Mouse (Mus musculus): ENCODE measurements around the gene Tbc1d13.
"Not testable (repeated sequence)": the region's sequence is repeated elsewhere in the genome, so short reads cannot be mapped to it uniquely, and the experiment has no call there.

Gene Tbc1d13

DNA sequence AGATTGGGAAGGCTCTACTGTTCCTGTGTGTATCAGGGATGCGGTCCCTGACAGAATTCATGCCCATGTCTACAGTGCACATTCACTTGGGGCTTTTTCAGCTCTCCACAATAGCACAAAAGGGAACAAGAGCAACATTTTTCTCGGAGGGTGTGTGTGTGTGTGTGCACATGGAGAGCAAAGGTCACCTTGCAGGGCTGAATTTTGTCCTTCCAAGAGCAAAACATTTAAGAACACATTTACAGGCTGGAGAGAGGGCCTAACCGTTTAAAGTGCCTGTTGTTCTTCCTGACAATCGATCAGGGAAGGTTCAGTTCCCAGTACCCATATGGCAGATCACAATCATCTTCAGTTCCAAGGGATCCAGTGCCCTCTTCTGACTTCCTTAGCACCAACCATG, 3.4 kb upstream of the Tbc1d13 start:
- no peak for DNase-seq

DNA sequence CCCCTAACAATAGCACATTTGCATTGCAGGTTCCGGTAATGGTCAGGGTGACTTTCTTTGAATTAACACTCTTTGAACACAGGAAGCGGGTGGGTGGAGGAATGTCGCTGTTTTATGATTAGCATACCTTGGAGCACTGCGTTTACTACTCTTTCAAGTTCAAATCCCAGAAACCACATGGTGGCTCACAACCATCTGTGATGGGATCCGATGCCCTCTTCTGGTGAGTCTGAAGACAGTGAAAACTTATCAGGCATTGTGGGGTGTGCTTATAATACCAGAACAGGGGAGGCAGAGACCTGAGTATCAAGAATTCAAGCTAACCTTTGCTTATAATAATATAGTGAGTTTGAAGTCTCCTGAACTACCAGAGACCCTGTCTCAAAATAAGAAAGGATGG, 2.3 kb upstream of the Tbc1d13 start:
- DNase-seq, result not testable (repeated sequence)

DNA sequence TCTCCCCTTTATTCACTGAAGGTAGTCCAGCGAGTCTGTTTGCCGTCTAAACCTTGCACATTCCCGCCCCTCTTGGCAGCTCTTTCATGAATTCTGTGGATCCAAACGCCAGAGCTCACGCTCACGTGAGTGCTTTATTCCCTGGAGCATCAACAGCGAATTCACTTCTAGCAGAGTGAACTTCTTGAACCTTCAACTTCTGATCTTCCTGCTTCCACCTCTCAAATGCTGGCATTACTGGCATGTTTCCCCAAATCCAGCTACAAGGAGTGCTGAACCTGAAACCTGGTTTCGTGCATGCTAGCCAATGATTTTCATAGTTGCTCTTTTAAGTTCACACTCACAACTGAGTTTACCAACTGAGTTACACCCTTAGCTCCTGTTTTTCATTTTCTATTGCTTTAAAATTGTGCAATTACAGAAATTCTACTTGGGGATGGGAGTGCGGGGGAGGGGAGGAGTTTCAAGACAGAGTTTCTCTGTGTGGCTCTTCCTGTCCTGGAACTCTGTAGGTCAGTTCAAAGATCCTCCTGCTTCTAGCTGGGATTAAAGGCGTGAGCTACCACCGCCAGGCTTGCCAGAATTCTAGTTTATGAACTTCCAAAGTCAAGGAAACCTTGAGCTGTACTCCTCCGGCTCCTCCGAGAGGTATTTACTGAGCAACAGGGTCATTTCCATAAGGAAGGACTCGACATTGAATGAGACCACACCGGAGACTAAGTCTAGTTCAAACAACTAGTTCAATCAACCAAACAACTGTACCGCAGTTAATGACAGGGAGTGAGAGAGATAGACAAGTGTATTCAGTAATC, 539 bp upstream of the Tbc1d13 start:
- DNase-seq, result no peak

DNA sequence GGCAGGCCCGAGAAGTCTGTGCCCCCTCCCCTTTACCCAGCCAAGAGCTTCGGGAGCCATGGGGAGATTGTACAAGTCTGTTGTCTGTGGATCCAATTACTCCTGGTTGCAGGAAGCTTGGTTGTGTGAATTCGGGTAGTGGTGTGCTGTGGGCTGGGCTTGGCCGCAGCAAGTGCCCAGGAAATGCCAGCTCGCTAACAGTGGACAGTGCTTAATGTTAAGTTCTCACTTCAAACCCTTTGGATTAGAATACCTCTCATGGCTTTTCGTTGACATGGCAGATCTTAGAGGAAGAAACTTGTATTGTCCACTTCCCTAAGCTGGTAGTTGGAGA, 799 bp downstream of the Tbc1d13 start:
- no peak for DNase-seq

DNA sequence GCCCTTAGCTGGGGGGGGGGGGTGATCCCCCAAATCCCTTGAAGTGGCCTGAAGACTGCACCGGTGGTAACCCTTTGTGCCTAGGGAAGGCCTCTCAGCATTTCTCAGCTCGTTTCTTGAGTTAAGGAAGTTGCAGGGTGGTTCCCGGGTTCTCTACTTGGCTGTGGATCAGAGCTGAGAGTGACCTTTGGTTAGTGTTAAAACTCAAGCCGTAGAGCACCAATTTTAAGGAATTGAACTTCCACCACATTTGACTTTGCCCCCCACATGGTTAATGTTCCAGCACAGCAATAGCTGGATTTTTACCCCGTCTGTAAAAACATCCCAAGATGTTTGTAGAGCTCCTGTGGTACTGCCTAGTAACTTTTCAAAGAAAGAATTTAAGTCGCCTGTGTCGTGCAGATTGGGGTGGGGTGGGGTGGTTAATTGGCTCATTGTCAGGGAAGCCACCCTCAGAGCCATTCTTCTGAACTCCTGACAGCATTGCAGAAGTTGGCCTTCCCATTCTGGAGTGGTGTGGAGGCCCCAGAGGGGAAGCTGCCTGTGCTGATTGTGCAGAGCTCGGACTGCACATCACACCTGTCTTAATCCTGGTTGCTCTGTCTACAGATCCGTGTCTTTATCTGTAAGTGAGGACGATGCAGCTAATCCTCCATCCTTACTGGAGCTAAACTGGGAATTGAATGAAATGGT, 1.5 kb downstream of the Tbc1d13 start:
- no peak for DNase-seq

DNA sequence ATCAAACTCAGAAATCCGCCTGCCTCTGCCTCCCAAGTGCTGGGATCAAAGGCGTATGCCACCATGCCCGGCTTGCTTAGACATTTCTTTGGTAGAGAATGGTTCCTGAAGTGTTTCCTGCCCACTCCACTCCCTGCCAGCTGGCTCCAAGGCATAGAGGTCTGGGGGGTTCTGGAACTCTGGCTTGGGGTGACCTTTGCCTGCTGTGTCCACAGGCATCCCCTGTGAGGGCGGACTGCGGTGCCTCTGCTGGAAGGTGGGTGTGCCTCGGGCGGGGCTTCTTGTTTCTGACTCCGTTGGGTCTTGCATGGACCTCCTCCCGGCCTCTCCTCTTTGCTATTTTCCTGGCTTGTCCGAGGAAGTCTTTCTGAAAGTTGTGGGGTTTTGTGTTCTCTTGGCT, 2.9 kb downstream of the Tbc1d13 start:
- DNase-seq, result no peak

DNA sequence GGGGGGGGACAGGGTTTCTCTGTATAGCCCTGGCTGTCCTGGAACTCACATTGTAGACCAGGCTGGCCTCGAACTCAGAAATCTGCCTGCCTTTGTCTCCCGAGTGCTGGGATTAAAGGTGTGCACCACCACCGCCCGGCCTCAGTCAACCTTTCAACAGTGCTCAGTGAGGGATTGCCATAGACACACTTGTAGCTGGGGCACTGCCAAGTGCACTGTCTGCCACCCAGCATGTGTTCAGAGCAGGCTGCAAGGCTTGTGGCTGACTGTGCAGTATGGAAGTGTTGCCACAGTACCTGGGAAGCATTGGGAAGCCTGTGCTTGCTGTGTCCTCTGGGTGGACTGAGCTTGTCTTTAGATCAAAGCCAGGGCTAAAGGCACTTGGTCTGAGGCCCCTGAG, 6.5 kb downstream of the Tbc1d13 start:
- not testable (repeated sequence) for DNase-seq

DNA sequence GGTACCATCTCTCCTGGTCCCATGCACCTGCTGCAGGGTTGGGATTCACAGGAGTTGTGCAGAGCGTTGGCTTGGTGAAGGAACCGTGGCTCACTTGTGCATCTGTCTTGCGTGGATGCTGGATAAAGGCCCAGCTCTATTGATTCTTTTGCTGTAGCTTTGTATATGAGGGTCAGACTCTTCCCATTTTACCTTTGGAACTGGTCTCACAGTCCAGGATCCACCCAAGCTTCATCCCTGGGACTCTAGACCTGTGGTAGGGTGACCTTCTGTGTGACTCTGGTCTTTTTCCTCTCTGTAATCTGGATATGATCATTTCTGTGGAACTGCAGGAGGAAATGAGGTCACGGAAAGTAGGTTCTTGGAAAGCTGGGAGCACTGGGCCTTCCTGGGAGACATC, 10.9 kb downstream of the Tbc1d13 start:
- DNase-seq, result no peak

DNA sequence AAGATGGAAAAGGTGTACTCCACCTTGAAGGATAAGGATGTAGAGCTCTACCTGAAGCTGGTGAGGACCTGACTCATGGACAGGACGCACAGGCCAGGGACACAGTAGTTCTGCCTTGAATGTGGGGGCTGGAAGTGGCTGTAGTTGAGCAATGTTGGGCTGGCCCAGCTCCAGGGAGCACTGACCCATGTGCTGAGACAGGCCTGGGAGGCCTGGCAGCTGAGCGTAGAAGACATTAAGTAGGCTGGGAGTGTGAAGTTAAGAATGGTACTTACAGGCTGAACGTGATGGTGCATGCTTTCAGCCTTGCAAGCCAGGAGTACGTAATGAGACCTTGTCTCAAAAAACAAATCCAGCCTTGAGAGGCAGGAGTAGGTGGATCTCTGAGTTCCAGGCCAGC, 13.9 kb downstream of the Tbc1d13 start:
- no peak for DNase-seq

DNA sequence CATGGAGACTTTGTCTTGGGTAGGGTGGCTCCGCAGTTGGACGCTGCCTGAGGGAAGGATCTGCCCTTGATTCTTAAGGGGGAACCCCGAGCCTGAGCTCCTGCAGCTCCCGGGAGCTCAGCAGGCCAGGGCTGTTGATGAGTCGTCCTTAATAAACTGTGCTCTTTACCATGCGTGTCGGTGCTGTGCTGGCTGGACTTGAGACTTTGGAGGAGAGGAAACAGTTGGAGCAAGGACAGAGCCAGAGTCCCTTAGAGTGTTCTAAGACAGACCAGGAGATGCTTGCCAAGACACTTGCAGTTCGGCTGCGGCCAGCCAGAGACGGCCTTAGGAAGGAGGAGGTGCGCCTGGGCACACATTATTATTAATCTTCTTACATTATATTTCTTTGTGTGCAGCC, 18.3 kb downstream of the Tbc1d13 start:
- DNase-seq, result no peak

DNA sequence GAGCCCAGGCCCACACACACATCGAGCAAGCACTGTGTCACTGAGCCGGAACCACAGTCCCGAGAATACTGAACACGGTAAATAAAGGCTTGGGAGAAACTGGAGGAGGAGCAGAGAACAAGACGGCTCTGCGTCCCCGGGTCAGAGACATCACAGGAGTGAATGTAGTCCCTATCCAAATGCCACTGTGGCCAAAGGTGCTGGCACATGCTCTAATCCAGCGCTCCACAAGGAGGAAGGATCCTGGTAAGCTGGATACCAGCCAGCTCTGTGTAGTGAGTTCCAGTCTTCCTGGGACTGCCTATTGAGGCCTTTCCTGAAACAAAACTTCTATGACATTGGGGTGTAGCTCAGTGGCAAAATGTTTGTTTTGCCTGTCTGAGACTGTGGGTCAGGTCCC, 19.1 kb downstream of the Tbc1d13 start:
- no peak for DNase-seq

DNA sequence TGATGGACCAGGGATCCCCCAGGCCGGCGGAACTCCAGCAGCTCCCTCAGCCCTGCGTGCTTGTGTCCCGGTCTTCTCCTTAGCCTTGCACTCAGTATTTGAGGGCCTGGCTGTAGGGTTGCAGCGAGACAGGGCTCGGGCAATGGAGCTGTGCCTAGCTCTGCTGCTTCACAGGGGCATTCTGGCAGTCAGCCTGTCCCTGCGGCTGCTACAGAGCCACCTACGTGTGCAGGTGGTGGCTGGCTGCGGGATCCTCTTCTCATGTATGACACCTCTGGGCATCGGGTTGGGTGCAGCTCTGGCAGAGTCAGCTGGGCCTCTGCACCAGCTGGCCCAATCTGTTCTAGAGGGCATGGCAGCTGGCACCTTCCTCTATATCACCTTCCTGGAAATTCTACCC, 26.3 kb downstream of the Tbc1d13 start:
- not testable (repeated sequence) for DNase-seq

DNA sequence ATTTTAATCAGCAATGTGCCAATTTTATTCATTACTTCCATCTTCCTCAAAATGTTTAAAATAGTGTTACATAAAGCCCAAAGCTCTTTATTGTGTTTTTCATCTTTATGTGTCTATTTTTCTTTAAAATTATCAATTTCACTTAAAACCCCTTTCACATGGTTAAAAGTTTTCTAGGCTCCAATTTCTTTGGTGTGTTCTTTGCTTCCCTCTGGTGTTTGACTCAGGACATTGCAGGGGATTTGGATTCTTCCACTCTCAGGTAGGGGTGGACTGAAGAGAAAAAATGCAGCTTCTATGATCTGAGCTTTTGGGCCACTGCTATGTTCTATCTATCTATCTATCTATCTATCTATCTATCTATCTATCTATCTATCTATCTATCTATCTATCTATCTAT, 28.3 kb downstream of the Tbc1d13 start:
- DNase-seq, result no peak

DNA sequence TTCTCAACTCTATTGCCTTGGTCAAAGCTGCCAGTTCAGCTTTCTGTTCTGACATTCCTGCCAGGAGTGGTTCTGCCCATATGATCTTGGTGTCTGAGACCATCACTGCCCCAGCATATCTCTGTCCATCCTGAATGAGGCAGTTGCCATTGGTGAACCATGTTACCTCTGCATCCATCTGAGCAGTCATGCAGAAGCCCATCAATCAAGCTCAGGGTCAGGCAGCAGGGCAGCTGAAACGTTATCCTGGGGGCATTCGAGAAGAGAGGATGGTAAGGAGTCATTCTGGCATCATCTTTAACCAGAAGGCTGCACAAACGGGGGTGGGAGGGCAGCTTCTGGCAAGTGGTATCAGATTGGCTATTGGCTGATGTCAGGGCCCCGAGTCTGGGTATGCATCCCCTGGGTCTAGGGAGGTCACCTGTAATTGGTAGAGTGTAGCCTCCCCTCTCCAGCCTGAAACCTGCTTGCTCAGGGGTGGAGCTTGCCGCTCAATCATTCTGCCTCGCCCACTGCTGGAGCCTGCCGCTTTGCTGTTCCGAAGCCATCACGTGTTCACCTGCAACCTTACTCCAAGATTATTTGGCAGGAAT, 30.9 kb downstream of the Tbc1d13 start:
- DNase-seq, result no peak

DNA sequence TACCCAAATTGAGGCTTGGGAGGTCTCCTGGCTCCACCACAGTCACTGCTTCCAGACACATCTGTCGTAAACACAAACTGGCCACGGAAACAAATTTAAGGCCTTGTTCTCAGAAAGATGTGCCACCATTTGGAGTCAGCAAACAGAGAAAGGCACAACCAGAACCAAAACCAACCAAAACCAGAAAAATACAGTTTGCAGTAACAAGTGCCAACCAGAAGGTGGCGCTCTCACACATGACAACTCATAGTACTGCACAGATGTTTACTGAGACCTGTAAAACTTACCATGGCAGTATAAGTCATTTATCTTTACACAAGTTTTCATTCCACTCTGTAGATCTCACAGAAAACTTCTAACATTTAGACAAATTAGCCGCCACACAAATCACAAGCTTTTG, 33.1 kb downstream of the Tbc1d13 start:
- no peak for DNase-seq

DNA sequence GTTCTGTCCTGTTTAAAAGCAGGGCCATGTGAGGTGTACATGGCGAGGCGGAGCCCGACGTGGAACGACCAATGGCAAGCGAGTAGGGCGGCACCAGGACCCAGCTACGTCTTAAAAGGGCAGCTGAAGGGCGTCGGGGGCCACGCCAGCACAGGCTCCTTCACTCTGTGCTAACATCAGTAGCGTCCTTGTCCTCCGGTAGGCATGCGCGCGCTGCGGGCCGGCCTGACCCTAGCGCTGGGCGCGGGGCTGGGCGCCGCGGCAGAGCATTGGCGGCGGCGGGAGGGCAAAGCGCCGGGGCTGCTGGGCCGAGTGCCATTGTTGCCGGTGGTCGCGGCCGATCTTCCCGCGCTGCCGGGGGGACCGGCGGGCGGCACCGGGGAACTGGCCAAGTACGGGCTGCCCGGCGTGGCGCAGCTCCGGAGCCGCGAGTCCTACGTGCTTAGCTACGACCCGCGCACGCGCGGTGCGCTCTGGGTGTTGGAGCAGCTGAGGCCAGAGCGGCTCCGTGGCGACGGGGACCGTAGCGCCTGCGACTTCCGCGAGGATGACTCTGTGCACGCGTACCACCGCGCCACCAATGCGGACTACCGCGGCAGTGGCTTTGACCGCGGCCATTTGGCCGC, 37.9 kb downstream of the Tbc1d13 start, which contains the start of gene Endog:
Gene Endog, plus strand, starts transcription at position 123 of the 626 bp plus-strand sequence.
- peak; percentile 73 to 77 for DNase-seq

DNA sequence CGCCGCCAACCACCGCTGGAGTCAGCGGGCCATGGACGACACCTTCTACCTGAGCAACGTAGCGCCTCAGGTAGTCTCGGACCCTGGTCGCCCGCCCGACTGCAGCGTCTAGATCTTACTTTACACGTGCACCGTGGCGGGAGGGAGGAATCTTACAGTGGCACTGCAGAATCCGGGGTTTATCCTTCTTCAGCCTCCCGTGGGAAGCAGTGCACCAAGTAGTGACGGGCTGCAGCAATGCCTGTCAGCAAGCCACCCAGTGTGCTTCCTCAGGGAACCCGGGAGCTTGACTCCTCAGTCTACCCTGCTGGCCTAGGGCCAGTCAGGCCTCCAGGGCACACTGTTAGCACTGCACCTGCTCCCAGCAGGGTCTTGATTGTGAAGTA, 38.4 kb downstream of the Tbc1d13 start:
- DNase-seq, result no peak

DNA sequence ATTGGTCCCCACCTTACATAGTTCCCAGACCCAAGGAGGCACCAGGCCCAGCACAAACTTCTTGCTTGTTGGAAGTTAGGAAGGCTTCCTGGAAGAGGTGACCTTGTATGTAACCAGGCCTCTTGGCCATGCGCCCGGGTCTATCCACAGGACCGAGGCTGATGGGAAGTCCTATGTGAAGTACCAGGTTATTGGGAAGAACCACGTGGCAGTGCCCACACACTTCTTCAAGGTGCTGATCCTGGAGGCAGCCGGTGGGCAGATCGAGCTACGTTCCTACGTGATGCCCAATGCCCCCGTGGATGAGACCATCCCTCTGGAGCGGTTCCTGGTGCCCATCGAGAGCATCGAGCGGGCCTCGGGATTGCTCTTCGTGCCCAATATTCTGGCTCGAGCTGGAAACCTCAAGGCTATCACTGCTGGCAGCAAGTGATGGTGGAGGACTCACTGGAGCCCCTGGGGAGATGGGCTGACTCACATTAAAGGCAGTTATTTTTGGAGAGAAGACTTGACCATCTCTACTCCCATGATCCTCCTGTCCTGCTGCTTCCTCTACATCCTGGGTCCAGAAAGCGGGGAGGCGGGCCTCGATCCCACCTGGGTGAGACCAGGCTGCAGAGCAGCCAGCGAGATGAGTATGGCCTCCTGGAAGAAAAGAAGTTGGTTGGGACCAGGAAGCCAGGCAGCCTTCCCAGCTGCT, 40.1 kb downstream of the Tbc1d13 start:
- no peak for DNase-seq

DNA sequence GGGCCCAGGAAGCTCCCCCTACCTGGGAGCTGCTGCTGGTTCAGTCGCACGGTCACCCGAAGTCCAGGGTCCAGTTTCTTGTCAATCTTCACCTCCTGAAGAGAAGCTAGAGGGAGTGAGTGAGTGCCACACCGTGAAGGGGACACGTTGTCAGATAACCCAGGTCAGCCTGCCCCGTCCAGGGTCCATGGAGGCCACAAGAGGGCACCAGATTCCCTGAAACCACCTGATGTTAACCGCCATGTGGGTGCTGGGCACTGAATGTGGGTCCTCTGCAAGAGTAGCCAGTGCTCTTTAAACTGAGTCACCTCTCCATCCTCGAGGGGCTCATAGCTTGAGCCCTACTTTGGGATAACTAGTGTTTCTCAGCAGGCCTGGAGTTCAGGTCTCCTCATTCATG, 42.4 kb downstream of the Tbc1d13 start:
- DNase-seq, result no peak

DNA sequence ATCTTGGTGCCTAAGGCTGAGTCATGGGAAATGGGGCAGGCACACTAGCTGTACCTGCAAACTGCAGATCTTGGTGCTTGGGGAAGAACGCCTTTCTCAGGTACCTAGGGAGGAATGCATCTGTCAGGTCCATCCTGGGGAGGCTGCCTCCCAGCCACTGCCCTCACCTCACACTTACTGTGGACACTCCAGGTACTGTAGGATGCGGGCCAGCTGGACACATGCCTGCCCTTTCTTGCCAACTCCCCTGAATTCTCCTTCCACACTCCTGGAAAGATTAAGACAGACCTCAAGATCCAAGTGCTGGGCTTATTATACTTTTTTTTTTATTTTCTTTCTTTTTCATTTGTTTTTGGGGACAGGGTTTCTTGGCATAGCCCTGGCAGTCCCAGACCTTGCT, 43.0 kb downstream of the Tbc1d13 start:
- DNase-seq, result no peak

DNA sequence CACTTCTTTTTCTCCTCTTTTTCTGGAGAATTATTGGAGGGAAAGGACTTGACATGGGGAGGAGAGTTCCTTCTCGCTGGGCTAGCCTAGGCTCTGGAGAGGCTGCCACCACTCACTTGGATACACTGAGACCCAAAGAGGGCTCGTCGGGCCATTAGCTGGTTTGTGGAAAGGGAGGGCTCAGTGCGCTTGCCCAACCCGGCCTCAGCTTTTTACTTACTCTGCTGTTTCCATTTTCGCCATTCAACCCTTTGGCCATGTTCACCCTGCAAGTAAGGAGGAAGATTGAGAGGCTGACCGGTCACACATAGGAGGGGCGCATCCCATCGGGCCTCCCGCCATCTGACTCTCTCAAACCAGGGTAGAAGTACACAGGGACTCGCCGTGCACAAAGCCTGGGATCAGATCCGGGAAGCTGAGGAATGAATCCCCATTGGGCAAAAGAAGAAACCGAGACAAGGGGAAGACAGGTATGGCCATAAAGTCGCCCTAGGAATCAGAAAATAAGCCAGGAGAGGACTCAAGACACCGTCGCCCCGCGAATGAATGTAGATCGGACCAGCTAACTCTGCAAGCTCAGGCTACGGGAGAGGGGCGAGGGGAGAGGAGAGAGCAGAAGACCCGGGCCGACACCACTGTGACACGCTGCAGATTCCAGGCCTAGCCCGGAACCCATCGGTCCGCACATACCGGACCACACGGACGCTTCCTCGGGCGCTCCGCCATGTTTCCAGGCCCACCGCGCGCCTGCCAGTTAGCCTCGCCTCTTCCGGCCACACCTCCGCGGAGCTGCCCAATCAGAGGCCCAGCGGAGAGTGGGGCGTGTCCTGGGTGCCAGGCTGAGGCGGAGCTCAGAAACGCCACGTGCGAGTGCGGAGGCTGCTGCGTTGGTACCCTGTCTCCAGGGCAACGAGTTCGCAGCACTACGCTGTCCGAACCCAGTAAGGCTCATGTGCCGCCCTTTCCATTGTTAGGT, 44.4 kb downstream of the Tbc1d13 start, which contains the start of gene Spout1:
Gene Spout1, minus strand, starts transcription at position 760 of the 976 bp plus-strand sequence.
- peak; percentile 84 to 86 for DNase-seq

DNA sequence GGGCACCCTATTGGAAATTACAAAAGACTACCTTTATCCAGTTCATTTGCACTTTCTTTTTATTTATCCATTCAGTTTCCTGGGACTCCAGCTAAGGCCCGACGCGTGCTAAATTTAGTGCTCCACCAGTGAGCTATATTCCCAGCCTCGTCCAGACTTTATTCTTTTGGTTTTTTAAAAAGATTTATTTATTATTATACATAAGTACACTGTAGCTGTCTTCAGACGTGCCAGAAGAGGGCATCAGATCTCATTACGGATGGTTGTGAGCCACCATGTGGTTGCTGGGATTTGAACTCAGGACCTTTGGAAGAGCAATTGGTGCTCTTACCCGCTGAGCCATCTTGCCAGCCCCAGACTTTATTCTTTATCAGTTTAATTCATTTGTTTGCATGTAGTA, 45.2 kb downstream of the Tbc1d13 start:
- not testable (repeated sequence) for DNase-seq

Data from thymus, adult 18-20 months (tissue).